ENCODE assay signal across 8 mouse cellular contexts in genomic region chr4:41275927-41276326, GRCm38 (mm10). TPM values are rescaled to one million over a fixed set of nuclear protein-coding genes. Genes with fewer than 3 reads are reported as not detected.
DNase-seq lines count a peak whose midpoint lies in the region; ATAC-seq and TF ChIP-seq lines count a peak whose summit lies in the region.

No protein-coding gene starts in this region.

- H3K4me3 ChIP-seq in kidney, postnatal 0 days (replicated peaks; ENCODE audit: low read depth, low read length) = peak overlapping the region; percentile 89
- H3K4me3 ChIP-seq in embryonic facial prominence, embryonic 12.5 days = peak overlapping the region; percentile 69
- peak overlapping the region; percentile 90 for H3K4me3 ChIP-seq in intestine, embryonic 14.5 days (ENCODE audit: low read depth, low read length)
- peak overlapping the region; percentile 67 for H3K4me3 ChIP-seq in midbrain, postnatal 0 days (ENCODE audit: low read depth, low read length)

- H3K9ac ChIP-seq in kidney, postnatal 0 days (ENCODE audit: low read depth, low read length) = peak overlapping the region; percentile 83
- H3K9ac ChIP-seq in embryonic facial prominence, embryonic 12.5 days = peak overlapping the region; percentile 59
- H3K9ac ChIP-seq in intestine, embryonic 14.5 days (ENCODE audit: low read length) = peak overlapping the region; percentile 94
- peak overlapping the region; percentile 86 for H3K9ac ChIP-seq in midbrain, postnatal 0 days (replicated peaks; ENCODE audit: low read length, poor library complexity, severe bottlenecking)

- H3K27me3 ChIP-seq in kidney, postnatal 0 days (ENCODE audit: insufficient read depth, low read length) = no peaks in the 10 kb centered on the region
- H3K27me3 ChIP-seq in embryonic facial prominence, embryonic 12.5 days = no peaks in the 10 kb centered on the region
- no peaks in the 10 kb centered on the region for H3K27me3 ChIP-seq in intestine, embryonic 14.5 days (replicated peaks; ENCODE audit: control insufficient read depth, insufficient read depth, low read length)
- H3K27me3 ChIP-seq in midbrain, postnatal 0 days (ENCODE audit: insufficient read depth, low read length) = no peaks in the 10 kb centered on the region

- H3K9me3 ChIP-seq in kidney, postnatal 0 days (replicated peaks; ENCODE audit: low read length) = no peaks in the 10 kb centered on the region
- H3K9me3 ChIP-seq in embryonic facial prominence, embryonic 12.5 days = no peaks in the 10 kb centered on the region
- H3K9me3 ChIP-seq in intestine, embryonic 14.5 days (ENCODE audit: control insufficient read depth, low read length) = no peaks in the 10 kb centered on the region
- no peaks in the 10 kb centered on the region for H3K9me3 ChIP-seq in midbrain, postnatal 0 days (ENCODE audit: low read length)

- TF ChIP-seq CTCF in kidney, postnatal 0 days (IDR thresholded peaks at IDR 0.05; ENCODE audit: low read depth) = no peak
- TF ChIP-seq CTCF in midbrain, postnatal 0 days (IDR thresholded peaks at IDR 0.05) = no peak

- no peak for DNase-seq in kidney, postnatal 0 days (ENCODE audit: low spot score)
- DNase-seq in kidney, adult 11 months = no peak
- DNase-seq in intestine, embryonic 14.5 days (ENCODE audit: low spot score) = no peak
- no peak for DNase-seq in midbrain, postnatal 0 days (ENCODE audit: low spot score)
- DNase-seq in adrenal gland, postnatal 25 days = no peak
- no peak for DNase-seq in urinary bladder, postnatal 25 days (ENCODE audit: low spot score)
- DNase-seq in gastrocnemius, adult 8-10 months (ENCODE audit: low spot score in 2 of 2) = no peak

- peaks cover 20% of the 10 kb centered on the region for H3K4me1 ChIP-seq in kidney, postnatal 0 days (replicated peaks; ENCODE audit: insufficient read depth, low read length)
- H3K4me1 ChIP-seq in embryonic facial prominence, embryonic 12.5 days = peaks cover 23% of the 10 kb centered on the region
- peaks cover 25% of the 10 kb centered on the region for H3K4me1 ChIP-seq in intestine, embryonic 14.5 days (replicated peaks; ENCODE audit: control insufficient read depth, insufficient read depth, low read length)
- H3K4me1 ChIP-seq in midbrain, postnatal 0 days (ENCODE audit: insufficient read depth, low read length) = peaks cover 11% of the 10 kb centered on the region; the same call in 1 of the 2 replicates

- peak overlapping the region; percentile 91 for H3K27ac ChIP-seq in kidney, postnatal 0 days
- H3K27ac ChIP-seq in embryonic facial prominence, embryonic 12.5 days = peak overlapping the region; percentile 87
- peak overlapping the region; percentile 96 for H3K27ac ChIP-seq in intestine, embryonic 14.5 days (ENCODE audit: low read depth)
- no peak overlapping the region for H3K27ac ChIP-seq in midbrain, postnatal 0 days (ENCODE audit: low read depth, low read length)

- 76% methylated on average over 5 of the region's 5 CpGs for WGBS in kidney, postnatal 0 days
- WGBS in embryonic facial prominence, embryonic 12.5 days = 75% methylated on average over 5 of the region's 5 CpGs
- WGBS in intestine, embryonic 14.5 days = 67% methylated on average over 5 of the region's 5 CpGs
- 78% methylated on average over 5 of the region's 5 CpGs for WGBS in midbrain, postnatal 0 days

- ATAC-seq in kidney, postnatal 0 days (replicated peaks; ENCODE audit: low FRiP score, low read depth) = no peak
- no peak for ATAC-seq in embryonic facial prominence, embryonic 12.5 days (ENCODE audit: insufficient number of reproducible peaks, insufficient read depth, low FRiP score, low TSS enrichment)
- no peak for ATAC-seq in intestine, embryonic 14.5 days (replicated peaks; ENCODE audit: low FRiP score, low TSS enrichment, low read depth)
- ATAC-seq in midbrain, postnatal 0 days (ENCODE audit: low FRiP score) = no peak

- peak overlapping the region; percentile 90 for H3K4me2 ChIP-seq in kidney, postnatal 0 days (ENCODE audit: low read length)
- peak overlapping the region; percentile 65 for H3K4me2 ChIP-seq in embryonic facial prominence, embryonic 12.5 days (replicated peaks)
- H3K4me2 ChIP-seq in intestine, embryonic 14.5 days (ENCODE audit: low read length) = peak overlapping the region; percentile 60
- H3K4me2 ChIP-seq in midbrain, postnatal 0 days (ENCODE audit: low read depth, low read length, poor library complexity, severe bottlenecking) = peak overlapping the region; percentile 88

- no peaks in the 10 kb centered on the region for H3K36me3 ChIP-seq in kidney, postnatal 0 days (ENCODE audit: insufficient read depth, low read length)
- H3K36me3 ChIP-seq in embryonic facial prominence, embryonic 12.5 days = peaks cover 4% of the 10 kb centered on the region
- H3K36me3 ChIP-seq in intestine, embryonic 14.5 days (ENCODE audit: control insufficient read depth, insufficient read depth, low read length) = no peaks in the 10 kb centered on the region; the same call in 1 of the 2 replicates
- no peaks in the 10 kb centered on the region for H3K36me3 ChIP-seq in midbrain, postnatal 0 days (ENCODE audit: insufficient read depth, low read length)

RNA-seq across cellular contexts. Expression of gene Ubap2, which starts 1.0 kb away (rescaled TPM):
- polyA plus RNA-seq in kidney, postnatal 0 days (2015; fragmentation: Nextera tagmentation; extraction: Ambion mirVana) = 37.6 and 44.4 TPM in 2 replicates
- 74.4 and 77.6 TPM in 2 replicates for polyA plus RNA-seq in embryonic facial prominence, embryonic 12.5 days (2016; fragmentation: Nextera tagmentation; extraction: Ambion mirVana)
- polyA plus RNA-seq in intestine, embryonic 14.5 days (2014; fragmentation: Nextera tagmentation; extraction: Ambion mirVana) = 55.1 TPM in 2 replicates
- 19.1 and 36.1 TPM in 2 replicates for total RNA-seq in midbrain, postnatal 0 days (2014; rRNA removed)
- 36.2 and 38.5 TPM in 2 replicates for polyA plus RNA-seq in midbrain, postnatal 0 days (2015; fragmentation: Nextera tagmentation; extraction: Ambion mirVana)
- 46.3 and 51.4 TPM in 2 replicates for total RNA-seq in adrenal gland, postnatal 25 days (2021)
- 10 to 100 TPM; 72.8 to 87.2 (median 82.4) TPM for total RNA-seq in gastrocnemius, adult 8-10 months (2022)

RNA-seq across cellular contexts. Expression of gene Dcaf12, which starts 38.8 kb away (rescaled TPM):
- polyA plus RNA-seq in kidney, postnatal 0 days (2015; fragmentation: Nextera tagmentation; extraction: Ambion mirVana) = 49.8 and 55.4 TPM in 2 replicates
- polyA plus RNA-seq in embryonic facial prominence, embryonic 12.5 days (2016; fragmentation: Nextera tagmentation; extraction: Ambion mirVana) = 55.7 and 57.1 TPM in 2 replicates
- 44.2 and 44.9 TPM in 2 replicates for polyA plus RNA-seq in intestine, embryonic 14.5 days (2014; fragmentation: Nextera tagmentation; extraction: Ambion mirVana)
- 61.2 and 65.8 TPM in 2 replicates for total RNA-seq in midbrain, postnatal 0 days (2014; rRNA removed)
- polyA plus RNA-seq in midbrain, postnatal 0 days (2015; fragmentation: Nextera tagmentation; extraction: Ambion mirVana) = 52.6 and 53.2 TPM in 2 replicates
- 56.6 and 63.0 TPM in 2 replicates for total RNA-seq in adrenal gland, postnatal 25 days (2021)
- 10 to 100 TPM; 27.4 to 30.4 (median 28.7) TPM for total RNA-seq in gastrocnemius, adult 8-10 months (2022)
